Mouse (Mus musculus) cerebellum, adult 9-11 months (tissue): Measurements from ENCODE around the gene Ppp1r36.
"Not testable (repeated sequence)": the region's sequence is repeated elsewhere in the genome, so short reads cannot be mapped to it uniquely, and the experiment has no call there.

Source experiments
- DNase-seq: peaks from one replicate; pipeline ENCODE4 v3.0.0; 2022

The Ppp1r36 gene

DNA sequence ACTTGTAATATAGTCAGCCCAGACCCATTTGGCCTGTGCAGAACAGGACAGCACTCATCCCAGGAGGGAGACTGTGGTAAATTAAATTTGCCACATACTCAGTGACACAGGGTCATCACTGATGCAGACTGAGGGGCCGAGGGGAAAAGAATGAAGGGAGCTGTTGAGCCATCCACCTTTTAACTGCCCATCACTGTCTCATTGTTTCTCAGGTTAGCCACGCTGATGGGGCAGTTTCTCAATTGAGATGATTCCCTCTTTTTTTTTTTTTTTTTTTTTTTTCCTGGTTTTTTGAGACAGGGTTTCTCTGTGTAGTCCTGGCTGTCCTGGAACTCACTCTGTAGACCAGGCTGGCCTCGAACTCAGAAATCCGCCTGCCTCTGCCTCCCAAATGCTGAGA, 41.1 kb downstream of the Ppp1r36 start:
- DNase-seq: not testable (repeated sequence)

DNA sequence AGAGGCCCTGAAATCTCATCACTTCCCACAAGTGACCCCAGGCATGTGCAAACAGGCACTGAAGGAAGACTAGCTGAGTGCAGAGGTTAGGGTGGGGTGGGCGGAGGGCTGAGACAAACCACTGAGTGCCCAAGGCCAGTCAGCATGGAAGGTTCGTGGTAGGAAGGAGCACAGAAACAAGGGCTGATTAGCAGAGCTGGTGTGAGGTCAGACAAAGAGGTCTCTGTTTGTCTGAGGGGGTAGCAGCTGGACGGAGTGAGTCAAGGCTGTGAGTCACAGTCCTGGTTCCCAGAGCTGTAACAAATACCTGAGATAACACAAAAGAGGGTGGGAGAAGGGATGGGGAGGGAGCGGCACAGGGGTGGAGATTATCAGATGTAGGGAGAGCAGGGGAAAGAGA, 41.7 kb downstream of the Ppp1r36 start:
- no peak for DNase-seq

GRCm38 (mm10) chr12:76463391-76463790, 46.1 kb downstream of the Ppp1r36 start:
- no peak for DNase-seq

- no peak for DNase-seq
Measured at GRCm38 (mm10) chr12:76464651-76465252, 47.4 kb downstream of the Ppp1r36 start.

GRCm38 (mm10) chr12:76466651-76467050, 49.3 kb downstream of the Ppp1r36 start:
- no peak for DNase-seq

DNA sequence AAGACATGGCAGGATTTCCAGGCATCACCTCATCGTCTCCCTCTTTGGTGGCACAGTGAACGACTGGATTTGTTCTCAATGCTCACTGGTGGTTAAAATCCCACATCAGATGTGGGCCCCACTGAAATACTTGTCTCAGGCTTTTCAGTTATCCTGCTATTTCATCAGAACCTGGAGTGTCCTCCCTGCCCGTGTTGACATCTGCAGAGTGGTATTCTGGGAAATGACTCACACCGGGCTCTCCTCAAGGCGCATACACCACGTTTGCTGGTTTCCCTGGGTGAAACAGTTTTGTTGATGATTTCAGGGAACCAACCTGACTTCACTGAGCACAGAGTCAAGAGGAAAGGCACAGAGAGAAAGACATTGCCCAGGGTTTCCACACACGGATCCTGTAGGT, 49.9 kb downstream of the Ppp1r36 start:
- no peak for DNase-seq

- DNase-seq: peak; percentile 50
Measured at GRCm38 (mm10) chr12:76472046-76472445, 54.7 kb downstream of the Ppp1r36 start.

GRCm38 (mm10) chr12:76473562-76474245, 56.4 kb downstream of the Ppp1r36 start:
- DNase-seq: no peak

DNA sequence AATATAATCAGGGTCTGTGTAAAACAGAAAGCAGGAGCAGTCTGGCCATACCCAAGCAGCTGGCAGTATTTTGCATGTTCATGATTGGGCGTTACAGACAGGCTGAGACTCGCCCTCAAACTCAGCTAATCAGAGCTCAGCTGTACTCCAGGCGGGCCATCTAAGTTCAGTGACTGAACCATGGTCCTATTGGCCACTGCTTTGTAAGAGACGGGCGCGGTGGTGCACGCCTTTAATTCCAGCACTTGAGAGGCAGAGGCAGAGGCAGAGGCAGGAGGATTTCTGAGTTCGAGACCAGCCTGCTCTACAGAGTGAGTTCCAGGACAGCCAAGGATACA, 56.9 kb downstream of the Ppp1r36 start:
- DNase-seq: no peak

DNA sequence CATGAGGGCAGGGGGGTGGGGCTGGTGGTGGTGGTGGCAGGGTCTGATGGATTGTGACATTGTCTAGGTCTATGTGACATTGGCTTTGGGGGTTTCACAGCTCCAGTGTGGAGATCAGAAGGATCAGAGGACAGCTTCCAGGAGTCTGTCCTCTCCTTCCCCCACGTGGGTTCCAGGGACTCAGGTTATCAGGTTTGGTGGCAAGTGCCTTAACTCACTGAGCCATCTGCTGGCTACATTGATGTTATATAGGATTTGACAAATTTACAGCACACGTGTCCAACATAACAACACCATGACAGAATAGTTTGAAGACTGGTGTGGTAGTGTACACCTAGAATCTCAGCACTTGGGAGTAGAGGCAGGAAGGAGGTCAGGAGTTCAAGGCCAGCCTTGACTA, 57.5 kb downstream of the Ppp1r36 start:
- no peak for DNase-seq

DNA sequence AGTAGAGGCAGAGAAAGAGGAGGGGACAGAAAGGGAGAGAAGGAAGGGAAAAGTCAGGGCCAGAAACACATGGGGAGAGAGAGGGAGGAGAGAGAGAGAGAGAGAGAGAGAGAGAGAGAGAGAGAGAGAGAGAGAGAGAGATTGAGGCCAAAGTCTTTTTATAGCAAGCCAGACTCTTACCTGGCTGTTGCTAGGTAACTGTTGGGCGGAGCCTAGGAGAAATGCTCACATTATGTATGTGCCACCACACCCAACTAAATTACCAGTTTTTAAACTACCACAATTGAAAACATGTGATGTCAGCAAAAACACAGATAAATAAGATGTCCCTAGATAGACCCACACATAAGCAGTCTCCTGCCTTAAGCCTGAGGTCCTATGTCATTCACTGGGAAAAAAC, 58.8 kb downstream of the Ppp1r36 start:
- no peak for DNase-seq

- no peak for DNase-seq
Measured at GRCm38 (mm10) chr12:76478309-76479023, 61.1 kb downstream of the Ppp1r36 start.

DNA sequence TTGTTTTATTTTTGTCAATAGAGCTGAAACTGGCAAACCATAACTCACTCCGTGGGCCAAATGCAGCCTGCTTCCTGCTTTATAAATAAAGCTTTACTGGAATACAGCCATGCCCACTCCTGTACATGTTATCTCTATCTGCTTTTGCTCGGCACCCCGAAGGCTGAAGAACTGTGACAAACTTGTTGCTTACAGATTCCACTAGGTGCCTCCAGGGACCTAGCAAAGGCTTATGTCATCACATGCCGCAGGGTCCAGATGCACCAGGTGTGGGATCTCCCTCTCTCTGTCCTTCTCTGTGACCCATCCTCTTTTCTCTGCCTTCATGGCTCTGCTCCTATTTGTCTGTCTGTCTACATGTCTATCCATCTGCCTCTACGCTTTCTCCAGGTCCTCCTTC, 61.8 kb downstream of the Ppp1r36 start:
- DNase-seq: no peak

GRCm38 (mm10) chr12:76479836-76480495, 62.6 kb downstream of the Ppp1r36 start:
- DNase-seq: no peak

DNA sequence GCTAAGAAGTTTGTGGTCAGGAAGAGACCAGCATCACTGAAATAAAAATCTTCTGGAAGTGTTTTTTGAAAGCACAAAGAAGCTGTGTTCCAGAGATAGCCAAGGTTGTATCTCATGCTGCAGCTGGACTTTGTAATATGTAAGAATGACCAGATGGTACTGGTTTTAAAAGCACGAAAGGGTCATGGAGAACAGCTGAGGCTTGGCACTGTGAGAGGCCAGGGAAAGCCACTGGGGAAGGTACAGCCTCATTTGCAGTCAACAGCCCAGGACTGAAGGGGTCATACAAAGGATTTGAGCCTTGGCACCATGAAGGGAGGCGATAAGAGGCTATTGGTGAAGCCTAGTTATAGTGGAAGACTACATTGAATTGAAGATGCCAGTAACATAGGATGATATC, 65.1 kb downstream of the Ppp1r36 start:
- no peak for DNase-seq

- no peak for DNase-seq
Measured at GRCm38 (mm10) chr12:76482948-76483347, 65.6 kb downstream of the Ppp1r36 start.

GRCm38 (mm10) chr12:76484881-76485280, 67.5 kb downstream of the Ppp1r36 start:
- no peak for DNase-seq

DNA sequence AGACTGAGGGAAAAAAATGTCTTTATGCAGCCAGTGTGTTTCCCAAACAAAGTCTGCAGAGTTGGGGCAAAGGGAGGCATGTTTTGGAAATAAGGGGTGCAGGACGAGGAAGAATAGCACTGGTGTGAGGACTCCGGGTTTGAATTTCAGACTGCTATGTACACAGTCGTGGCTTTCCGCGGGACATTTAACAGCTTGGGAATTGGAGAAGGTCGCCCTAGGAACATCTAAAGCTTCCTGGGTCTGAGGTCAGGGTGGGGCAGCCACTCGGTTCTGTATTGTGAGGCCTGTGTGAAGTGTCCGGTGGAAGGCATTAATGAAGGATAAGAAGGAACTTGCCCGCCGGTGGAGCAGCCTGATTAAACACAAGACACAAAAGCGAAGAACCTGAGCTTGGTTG, 68.0 kb downstream of the Ppp1r36 start:
- no peak for DNase-seq

- DNase-seq: no peak
Measured at GRCm38 (mm10) chr12:76486943-76487342, 69.6 kb downstream of the Ppp1r36 start.
